Mouse (Mus musculus) forebrain, embryonic 12.5 days (tissue): ENCODE results near the gene Ikbip. TPM values are rescaled to one million over a fixed set of nuclear protein-coding genes. Genes with fewer than 3 reads are reported as not detected.
A peak's percentile ranks its signal among the peaks of the same experiment; 100 is the strongest.

Experiments used
- ATAC-seq: fragments of 200-750 bp; cut with Nextera tagmentation; 2 replicates; pipeline ENCODE4 v1.8.0; 2017; ENCODE audit warnings: moderate TSS enrichment; ENCODE audit not compliant: low FRiP score
- H3K27ac ChIP-seq: fragments of 300-500 bp; sonication (generic); 2 replicates; pipeline ENCODE4 v1.5.1; 2016; ENCODE audit warnings: mild to moderate bottlenecking
- H3K27me3 ChIP-seq: fragments of 300-500 bp; sonication (generic); 2 replicates; pipeline ENCODE4 v1.6.1; 2016; ENCODE audit warnings: mild to moderate bottlenecking
- H3K36me3 ChIP-seq: fragments of 300-500 bp; sonication (generic); replicated peaks from 2 replicates; pipeline ENCODE4 v1.6.1; 2016; ENCODE audit warnings: mild to moderate bottlenecking
- H3K4me1 ChIP-seq: fragments of 300-500 bp; sonication (generic); 2 replicates; pipeline ENCODE4 v1.6.1; 2016
- H3K4me2 ChIP-seq: fragments of 300-500 bp; sonication (generic); 2 replicates; pipeline ENCODE4 v1.6.1; 2016; ENCODE audit warnings: mild to moderate bottlenecking, moderate library complexity
- H3K4me3 ChIP-seq: fragments of 300-500 bp; sonication (generic); replicated peaks from 2 replicates; pipeline ENCODE4 v1.5.1; 2016; ENCODE audit warnings: mild to moderate bottlenecking
- H3K9ac ChIP-seq: fragments of 300-500 bp; sonication (generic); 2 replicates; pipeline ENCODE4 v1.6.1; 2016; ENCODE audit warnings: mild to moderate bottlenecking
- H3K9me3 ChIP-seq: fragments of 300-500 bp; sonication (generic); 2 replicates; pipeline ENCODE4 v1.6.1; 2016
- WGBS: fragments of 180-500 bp; shearing (Covaris S2); methylation state at CpG from one replicate; pipeline ENCODE4 v1.1.7; 2016; 5-methylcytosine and 5-hydroxymethylcytosine counted together
- polyA plus RNA-seq: library from polyadenylated mRNA; unstranded; fragments of >200 nt; fragmentation: Nextera tagmentation; extraction: Ambion mirVana; gene quantifications from 2 replicates; pipeline ENCODE4 v1.2.1, GENCODE M21; 2016

Ikbip gene
- polyA plus RNA-seq, result 19.4 TPM in 2 replicates

DNA sequence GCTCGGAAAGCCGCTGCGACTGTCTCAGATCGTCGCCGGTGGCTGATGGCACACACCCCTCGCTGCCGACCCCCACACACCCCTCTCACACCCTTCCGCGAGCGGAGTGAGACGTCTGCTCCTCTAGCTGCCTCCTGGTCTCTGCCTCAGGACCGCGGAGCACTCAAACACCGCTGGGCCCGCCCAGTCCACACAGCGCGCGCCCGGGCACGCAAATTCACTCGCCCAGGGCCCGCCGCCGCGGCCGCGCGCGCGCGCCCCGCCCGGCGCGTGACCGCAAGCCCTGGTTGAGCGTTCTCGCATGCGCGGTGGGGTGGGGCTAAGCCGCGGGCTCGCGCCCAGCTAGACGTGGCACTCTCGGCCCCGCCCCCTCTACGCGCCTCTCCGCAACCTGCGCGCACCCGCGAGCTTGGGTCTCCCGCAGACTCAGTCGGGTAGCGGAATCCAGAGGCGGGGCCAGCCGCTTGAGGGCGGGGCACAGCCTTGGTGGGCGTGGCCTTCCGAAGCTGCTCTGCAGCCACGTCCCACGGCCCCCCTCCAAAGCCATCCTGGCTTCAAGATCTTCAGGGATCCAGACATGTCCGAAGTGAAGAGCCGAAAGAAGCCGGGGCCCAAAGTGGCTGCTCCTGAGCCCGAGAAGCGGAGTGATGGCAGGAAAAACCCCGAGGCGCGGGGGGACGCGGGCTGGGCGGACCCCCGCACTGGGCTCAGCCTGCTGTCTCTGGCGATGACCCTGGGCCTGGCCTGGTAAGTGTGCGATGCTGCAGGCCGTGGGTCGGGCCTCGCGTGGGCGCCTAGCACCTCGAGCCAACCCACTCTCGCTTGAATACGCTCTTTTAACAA, at the start of gene Ikbip, which contains the start of gene Apaf1:
Gene Ikbip, plus strand, starts transcription at position 391 of the 843 bp plus-strand sequence.
Gene Apaf1, minus strand, starts transcription at position 221 of the 843 bp plus-strand sequence.
- peaks cover 11% of the 10 kb centered on the region for H3K36me3 ChIP-seq
- peak; percentile 96 for ATAC-seq
- under 1% methylated on average over 87 of the region's 87 CpGs for WGBS

DNA sequence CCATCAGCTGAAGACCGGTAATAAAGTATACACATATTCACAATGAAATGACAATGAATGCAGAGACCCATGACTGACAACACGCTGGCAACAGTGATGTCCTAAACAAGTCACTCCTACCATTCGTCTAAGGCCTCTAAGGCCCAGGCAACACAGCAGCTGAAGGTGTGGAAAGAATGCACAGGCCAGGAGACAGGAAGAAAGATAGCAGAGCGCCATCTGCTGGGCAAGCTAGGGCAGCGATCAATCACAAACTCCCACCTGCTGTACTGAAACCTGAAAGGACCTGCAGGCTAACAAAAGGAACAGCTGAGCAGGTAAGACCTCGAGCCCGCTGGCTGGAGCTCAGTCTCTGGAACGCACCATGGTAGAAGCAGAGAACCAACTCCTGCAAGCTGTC, 48.8 kb upstream of the Ikbip start:
- H3K4me3 ChIP-seq, result no peak overlapping the region
- H3K4me2 ChIP-seq, result no peak overlapping the region
- no peak overlapping the region for H3K27ac ChIP-seq
- H3K4me1 ChIP-seq, result no peaks in the 10 kb centered on the region
- no peaks in the 10 kb centered on the region for H3K27me3 ChIP-seq
- H3K9me3 ChIP-seq, result no peaks in the 10 kb centered on the region
- ATAC-seq, result peak; percentile 53; the same call in 1 of the 2 replicates
- no peak overlapping the region for H3K9ac ChIP-seq
- 20% methylated on average over 8 of the region's 8 CpGs for WGBS
- H3K36me3 ChIP-seq, result peaks cover 28% of the 10 kb centered on the region

More for the DNA sequence above, at the start of gene Ikbip, which contains the start of gene Apaf1:
- Histone ChIP-seq H3K4me3 (peak within 1 kb of the TSS; percentile 90), H3K4me1 (peaks cover 6% of the 10 kb centered on the region), H3K9ac (peak within 1 kb of the TSS; percentile 87), H3K4me2 (peak within 1 kb of the TSS; percentile 70), H3K27ac (peak within 1 kb of the TSS; percentile 87), H3K9me3 (no peaks in the 10 kb centered on the region), H3K27me3 (no peaks in the 10 kb centered on the region)

DNA sequence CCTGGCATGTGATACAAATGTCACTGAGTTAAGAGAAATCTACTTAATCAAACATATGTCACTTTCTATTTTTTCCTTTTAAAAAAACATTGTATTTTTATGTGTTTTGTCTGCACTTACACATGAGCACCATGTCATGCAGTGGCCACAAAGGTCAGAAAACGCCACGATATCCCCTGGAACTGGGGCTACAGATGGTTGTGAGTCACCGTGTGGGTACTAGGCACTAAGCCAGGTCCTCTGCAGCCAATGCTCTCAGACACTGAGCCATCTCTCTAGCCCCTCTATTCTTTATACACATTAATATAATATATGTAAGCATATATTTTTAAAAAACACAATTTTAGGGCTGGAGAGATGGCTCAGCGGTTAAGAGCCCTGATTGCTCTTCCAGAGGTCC, 33.0 kb upstream of the Ikbip start:
- 93% methylated on average over 4 of the region's 4 CpGs for WGBS
- no peak overlapping the region for H3K9ac ChIP-seq
- no peaks in the 10 kb centered on the region for H3K27me3 ChIP-seq
- H3K36me3 ChIP-seq, result peaks cover 50% of the 10 kb centered on the region
- ATAC-seq, result no peak
- no peaks in the 10 kb centered on the region for H3K4me1 ChIP-seq
- H3K27ac ChIP-seq, result no peak overlapping the region
- no peaks in the 10 kb centered on the region for H3K9me3 ChIP-seq
- no peak overlapping the region for H3K4me3 ChIP-seq
- no peak overlapping the region for H3K4me2 ChIP-seq

DNA sequence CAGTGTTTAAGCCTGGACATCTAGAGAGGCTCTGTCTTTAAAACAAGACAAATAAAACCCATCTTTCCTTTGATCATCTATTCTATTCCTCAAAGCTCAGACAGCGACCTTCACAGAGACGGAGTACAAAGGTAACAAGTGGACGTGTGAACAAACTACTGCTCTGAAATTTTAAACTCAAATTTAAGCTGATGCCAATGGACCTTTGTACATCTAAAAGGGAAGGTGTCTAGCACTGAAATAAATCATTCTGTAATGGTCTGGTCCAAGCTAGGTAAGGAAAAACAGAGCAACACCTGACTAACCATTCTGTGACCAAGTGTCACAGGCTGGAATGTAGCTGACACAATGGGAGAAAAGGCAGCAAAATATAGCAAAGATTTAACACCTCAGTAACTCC, 31.6 kb upstream of the Ikbip start:
- Histone ChIP-seq H3K27me3 (no peaks in the 10 kb centered on the region), H3K4me3 (no peak overlapping the region), H3K4me1 (no peaks in the 10 kb centered on the region), H3K27ac (no peak overlapping the region), H3K9me3 (no peaks in the 10 kb centered on the region), H3K4me2 (no peak overlapping the region), H3K36me3 (peaks cover 55% of the 10 kb centered on the region), H3K9ac (no peak overlapping the region)
- WGBS, result 89% methylated on average over 3 of the region's 3 CpGs
- no peak for ATAC-seq

DNA sequence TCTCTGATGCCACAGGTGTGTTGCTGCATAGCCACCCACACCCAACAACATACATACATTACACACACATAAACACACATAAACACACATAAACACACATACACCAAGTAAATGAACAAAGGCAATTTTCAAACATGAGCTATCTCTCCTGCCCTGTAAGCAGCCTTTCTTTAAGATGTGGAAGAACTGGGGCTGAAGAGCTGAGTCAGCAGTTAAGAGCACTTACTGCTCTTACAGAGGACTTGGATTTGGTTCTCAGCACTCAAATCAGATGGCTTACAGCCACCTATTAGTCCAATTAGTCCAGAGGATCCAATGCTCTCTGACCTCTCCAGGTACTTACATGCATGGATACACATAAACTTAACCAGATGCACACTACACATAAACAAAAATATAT, 30.0 kb upstream of the Ikbip start:
- Histone ChIP-seq H3K27me3 (no peaks in the 10 kb centered on the region), H3K4me2 (no peak overlapping the region), H3K9ac (no peak overlapping the region), H3K4me1 (no peaks in the 10 kb centered on the region), H3K4me3 (no peak overlapping the region), H3K27ac (no peak overlapping the region), H3K36me3 (peaks cover 41% of the 10 kb centered on the region), H3K9me3 (no peaks in the 10 kb centered on the region)
- no peak for ATAC-seq

DNA sequence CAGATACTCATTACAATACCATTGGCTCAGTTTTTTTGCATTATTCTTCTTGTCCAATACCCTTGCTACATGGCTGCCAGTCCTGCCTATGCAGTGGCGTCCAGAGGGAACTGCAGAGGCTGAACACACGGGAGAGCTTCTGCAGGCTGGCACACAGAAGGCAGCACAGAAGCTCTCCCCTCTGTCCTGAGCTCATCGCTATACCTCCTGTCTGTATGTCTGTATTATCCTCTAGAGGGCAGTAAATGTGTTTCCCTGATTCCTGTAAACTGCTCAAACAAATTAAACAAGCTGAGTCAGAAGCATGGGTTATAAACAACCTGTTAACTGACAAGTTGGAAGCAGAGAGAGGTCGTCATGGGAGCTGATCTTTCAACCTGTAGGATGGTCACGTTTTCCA, 22.0 kb upstream of the Ikbip start:
- Histone ChIP-seq H3K27me3 (no peaks in the 10 kb centered on the region), H3K4me3 (no peak overlapping the region), H3K36me3 (peaks cover 50% of the 10 kb centered on the region), H3K4me1 (no peaks in the 10 kb centered on the region), H3K9ac (no peak overlapping the region), H3K27ac (no peak overlapping the region), H3K4me2 (no peak overlapping the region), H3K9me3 (no peaks in the 10 kb centered on the region)
- ATAC-seq, result no peak
- WGBS, result 38% methylated on average over 5 of the region's 5 CpGs

DNA sequence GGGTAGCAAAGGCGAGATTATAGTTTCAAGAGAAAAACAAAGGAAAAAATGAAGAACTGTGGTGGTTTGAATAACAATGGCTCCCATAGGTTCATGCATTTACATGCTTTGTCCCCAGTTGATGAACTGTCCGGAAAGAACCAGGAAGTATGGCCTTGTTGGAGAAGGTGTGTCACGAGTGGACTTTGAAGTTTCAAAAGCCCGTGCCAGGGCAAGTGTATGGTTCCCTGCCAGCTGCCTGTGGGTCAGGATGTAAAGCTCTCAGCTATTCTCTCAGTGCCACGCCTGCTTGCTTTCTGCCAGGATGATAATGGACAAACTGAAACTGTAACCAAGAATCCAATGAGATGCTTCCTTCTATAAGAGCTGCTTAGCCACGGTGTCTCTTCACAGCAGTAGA, 20.4 kb upstream of the Ikbip start:
- no peaks in the 10 kb centered on the region for H3K4me1 ChIP-seq
- no peaks in the 10 kb centered on the region for H3K9me3 ChIP-seq
- 90% methylated on average over 6 of the region's 6 CpGs for WGBS
- no peak for ATAC-seq
- no peak overlapping the region for H3K9ac ChIP-seq
- no peak overlapping the region for H3K4me3 ChIP-seq
- H3K4me2 ChIP-seq, result no peak overlapping the region
- H3K36me3 ChIP-seq, result peaks cover 62% of the 10 kb centered on the region
- H3K27ac ChIP-seq, result no peak overlapping the region
- no peaks in the 10 kb centered on the region for H3K27me3 ChIP-seq

DNA sequence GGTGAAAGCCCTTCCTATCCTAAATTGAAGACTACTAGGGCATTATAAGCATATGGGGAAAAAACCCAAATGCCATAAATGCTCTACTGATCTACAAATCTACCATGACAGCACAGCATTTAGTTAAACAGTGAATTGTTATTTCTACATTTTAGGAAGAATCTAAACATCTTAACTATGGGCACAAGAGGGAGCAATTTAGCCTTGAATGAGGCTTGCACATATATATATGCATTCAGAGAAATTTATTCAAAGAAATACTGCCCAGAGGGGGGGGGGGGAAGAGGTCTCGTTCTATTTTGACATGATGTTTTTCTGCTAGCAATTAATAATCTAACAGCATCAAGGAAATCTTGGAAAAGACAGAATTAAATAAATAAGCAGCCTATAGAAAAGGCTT, 11.0 kb upstream of the Ikbip start:
- no peaks in the 10 kb centered on the region for H3K9me3 ChIP-seq
- H3K27ac ChIP-seq, result no peak overlapping the region
- no peak overlapping the region for H3K4me2 ChIP-seq
- no peak overlapping the region for H3K9ac ChIP-seq
- 64% methylated on average over 1 of the region's 1 CpGs for WGBS
- no peak for ATAC-seq
- no peak overlapping the region for H3K4me3 ChIP-seq
- peaks cover 35% of the 10 kb centered on the region for H3K36me3 ChIP-seq
- H3K4me1 ChIP-seq, result no peaks in the 10 kb centered on the region
- no peaks in the 10 kb centered on the region for H3K27me3 ChIP-seq

DNA sequence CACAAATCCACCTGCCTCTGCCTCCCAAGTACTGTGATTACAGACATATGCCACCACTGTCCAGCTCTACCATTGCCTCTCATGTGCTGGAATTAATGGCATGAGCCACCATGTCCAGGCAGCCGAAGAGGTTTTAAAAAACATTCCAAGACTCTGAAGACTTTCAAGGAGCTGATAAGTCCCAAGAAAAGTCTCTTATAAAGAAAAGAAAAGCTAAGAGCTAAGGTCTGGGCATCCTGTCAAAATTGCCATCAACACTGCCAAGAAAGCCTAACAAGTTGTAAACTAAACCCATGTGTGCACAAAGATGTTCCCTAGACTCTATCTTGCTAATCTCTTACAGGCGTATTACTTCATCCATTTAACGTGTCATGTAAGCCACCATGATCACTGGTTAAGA, 9.4 kb upstream of the Ikbip start:
- H3K36me3 ChIP-seq, result peaks cover 41% of the 10 kb centered on the region
- ATAC-seq, result no peak

DNA sequence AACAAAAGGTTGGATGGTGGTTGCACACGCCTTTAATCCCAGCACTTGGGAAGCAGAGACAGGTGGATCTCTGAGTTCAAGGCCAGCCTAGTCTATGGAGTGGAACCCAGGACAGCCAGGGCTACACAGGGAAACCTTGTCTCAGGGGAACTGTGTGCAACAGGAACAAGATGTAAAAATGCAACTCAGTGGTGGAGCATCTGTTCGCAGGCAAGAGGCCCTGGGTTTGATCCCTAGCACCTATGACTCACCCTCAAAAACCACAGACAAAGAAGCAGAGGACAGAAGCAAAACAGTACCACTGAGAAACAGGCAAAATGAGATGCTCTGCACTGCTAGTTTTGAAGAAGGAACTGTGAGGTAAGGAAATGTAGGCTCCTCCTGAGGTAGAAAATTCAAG, 6.1 kb upstream of the Ikbip start:
- WGBS, result 90% methylated on average over 2 of the region's 2 CpGs
- Histone ChIP-seq H3K36me3 (peaks cover 42% of the 10 kb centered on the region), H3K4me2 (no peak overlapping the region), H3K4me3 (no peak overlapping the region), H3K27me3 (no peaks in the 10 kb centered on the region), H3K9ac (no peak overlapping the region), H3K27ac (no peak overlapping the region), H3K9me3 (no peaks in the 10 kb centered on the region), H3K4me1 (peaks cover 3% of the 10 kb centered on the region; the same call in 1 of the 2 replicates)
- no peak for ATAC-seq

More for the DNA sequence above, 9.4 kb upstream of the Ikbip start:
- Histone ChIP-seq H3K4me3 (no peak overlapping the region), H3K27me3 (no peaks in the 10 kb centered on the region), H3K4me1 (no peaks in the 10 kb centered on the region), H3K27ac (no peak overlapping the region), H3K4me2 (no peak overlapping the region), H3K9me3 (no peaks in the 10 kb centered on the region), H3K9ac (no peak overlapping the region)
- WGBS, result 88% methylated on average over 3 of the region's 3 CpGs

DNA sequence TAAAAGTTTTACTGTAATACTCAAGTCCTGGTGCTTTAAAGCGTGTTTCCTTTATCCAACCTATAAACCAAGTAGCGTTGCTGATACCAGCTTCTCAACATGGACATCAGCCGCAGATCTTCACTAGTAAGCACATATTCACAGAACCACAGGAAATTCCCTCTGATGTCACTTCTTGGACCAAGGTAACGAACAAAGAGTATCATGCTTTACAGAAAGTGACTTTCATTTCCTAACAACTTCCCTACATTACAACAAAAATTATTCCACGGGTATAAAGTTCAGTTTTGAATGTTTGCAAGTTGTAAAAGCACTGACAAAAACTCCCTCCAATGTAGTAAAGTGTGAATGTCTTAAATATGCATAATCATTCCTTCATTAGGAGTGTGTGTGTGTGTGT, 2.2 kb upstream of the Ikbip start:
- Histone ChIP-seq H3K27ac (no peak overlapping the region), H3K36me3 (peaks cover 30% of the 10 kb centered on the region), H3K4me3 (no peak overlapping the region), H3K4me2 (no peak overlapping the region), H3K9ac (no peak overlapping the region), H3K4me1 (peaks cover 6% of the 10 kb centered on the region), H3K9me3 (no peaks in the 10 kb centered on the region), H3K27me3 (no peaks in the 10 kb centered on the region)
- ATAC-seq, result no peak
- WGBS, result 90% methylated on average over 5 of the region's 5 CpGs

DNA sequence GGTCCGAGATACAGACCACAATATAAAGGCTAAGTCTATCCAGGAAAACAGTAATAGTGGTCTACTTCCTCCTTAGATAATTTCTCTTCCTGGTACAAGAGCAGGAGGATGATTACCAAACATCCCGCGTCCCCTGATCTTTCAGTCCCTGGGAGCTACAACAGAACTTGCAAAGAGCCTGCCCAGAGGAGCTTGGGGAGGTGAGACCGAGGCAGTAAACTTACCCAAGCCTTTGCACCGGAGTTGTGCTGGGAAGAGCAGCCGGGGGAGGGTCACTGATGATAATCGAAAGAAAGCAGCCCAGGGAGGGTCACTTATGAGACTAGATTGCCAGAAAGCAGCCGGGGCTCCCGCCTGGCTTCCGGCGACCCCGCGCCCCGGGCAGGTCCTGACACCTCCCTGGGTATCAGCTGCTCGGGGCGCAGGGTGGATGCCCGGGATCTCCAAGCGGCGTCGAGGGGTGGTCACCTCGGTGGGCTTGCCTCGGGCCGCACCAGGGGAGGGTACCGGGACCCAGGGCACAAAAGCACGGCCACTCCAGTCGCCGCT, 707 bp upstream of the Ikbip start:
- H3K4me3 ChIP-seq, result peak overlapping the region; percentile 90
- no peaks in the 10 kb centered on the region for H3K9me3 ChIP-seq
- peak overlapping the region; percentile 70 for H3K4me2 ChIP-seq
- peaks cover 6% of the 10 kb centered on the region for H3K4me1 ChIP-seq
- no peaks in the 10 kb centered on the region for H3K27me3 ChIP-seq
- under 1% methylated on average over 27 of the region's 27 CpGs for WGBS
- H3K9ac ChIP-seq, result peak overlapping the region; percentile 87
- peak overlapping the region; percentile 87 for H3K27ac ChIP-seq
- peaks cover 18% of the 10 kb centered on the region for H3K36me3 ChIP-seq
- no peak; the same call in 1 of the 2 replicates for ATAC-seq
